Mouse (Mus musculus) CH12.LX (cell line): ENCODE results near the gene Slc44a5. TPM values are rescaled to one million over a fixed set of nuclear protein-coding genes. Genes with fewer than 3 reads are reported as not detected.
A peak's percentile ranks its signal among the peaks of the same experiment; 100 is the strongest.

ENCODE experiments used
- DNase-seq: peaks from one replicate; pipeline ENCODE4 v3.0.0-alpha.2; 2013; ENCODE audit errors: extremely low read depth
- H3K27ac ChIP-seq: 2 replicates; pipeline ENCODE4 v1.5.1; 2012; ENCODE audit warnings: low read depth, mild to moderate bottlenecking, control low read depth, moderate library complexity; ENCODE audit not compliant: insufficient read depth
- H3K27me3 ChIP-seq: replicated peaks from 2 replicates; pipeline ENCODE3; 2012; ENCODE audit warnings: inconsistent platforms
- H3K36me3 ChIP-seq, 2 experiments: replicated peaks in 1 of 2; 2 replicates each; pipeline versions ENCODE3 to v1.6.1; 2012; ENCODE audit warnings: inconsistent platforms in 1 of 2, low read length in 1 of 2, mild to moderate bottlenecking in 1 of 2, mixed read lengths in 1 of 2, moderate library complexity in 1 of 2; ENCODE audit not compliant: control insufficient read depth in 1 of 2, insufficient read depth in 1 of 2
- H3K4me1 ChIP-seq, 2 experiments: 2 replicates each; pipeline ENCODE4 v1.6.1; 2012; ENCODE audit warnings: inconsistent platforms in 1 of 2, moderate library complexity in 1 of 2; ENCODE audit not compliant: insufficient read depth in 2 of 2, control insufficient read depth in 1 of 2
- H3K4me2 ChIP-seq: 2 replicates; pipeline ENCODE4 v1.6.1; 2012; ENCODE audit warnings: low read depth, mild to moderate bottlenecking, control low read depth; ENCODE audit not compliant: poor library complexity, insufficient read depth, severe bottlenecking
- H3K4me3 ChIP-seq, 3 experiments: fragments of 150-350 bp in 1 of 3; sonication (generic) in 1 of 3; replicated peaks in 1 of 3; 2 replicates each; pipeline versions ENCODE3 to v1.5.1; 2011 to 2012; ENCODE audit warnings: low read depth in 2 of 3, low read length in 2 of 3, mild to moderate bottlenecking in 2 of 3, moderate library complexity in 2 of 3, control low read depth in 1 of 3, improper control_type of control experiment in 1 of 3, inconsistent platforms in 1 of 3, mixed read lengths in 1 of 3; ENCODE audit not compliant: poor library complexity in 1 of 3
- H3K79me2 ChIP-seq: replicated peaks from 2 replicates; pipeline ENCODE4 v1.6.1; 2012; ENCODE audit warnings: mild to moderate bottlenecking, moderate library complexity; ENCODE audit not compliant: control insufficient read depth, poor library complexity, insufficient read depth, severe bottlenecking; ENCODE audit errors: extremely low read depth
- H3K9ac ChIP-seq: 2 replicates; pipeline ENCODE4 v1.6.1; 2012; ENCODE audit warnings: low read depth, mild to moderate bottlenecking, control low read depth, moderate library complexity; ENCODE audit not compliant: insufficient read depth
- H3K9me3 ChIP-seq: replicated peaks from 2 replicates; pipeline ENCODE3; 2012; ENCODE audit warnings: low read length, inconsistent platforms, mixed read lengths
- CHD1 ChIP-seq: IDR thresholded peaks from 2 replicates; pipeline ENCODE4 v1.6.1; 2012; ENCODE audit warnings: low read depth, low read length, improper control_type of control experiment, inconsistent platforms
- CHD2 ChIP-seq: IDR thresholded peaks from 2 replicates; pipeline ENCODE4 v1.6.1; 2011; ENCODE audit warnings: low read length, improper control_type of control experiment
- CTCF ChIP-seq, 2 experiments: IDR thresholded peaks in 1 of 2; conservative IDR thresholded peaks in 1 of 2; 2 replicates each; pipeline ENCODE4 v1.5.1; 2011 to 2012; ENCODE audit warnings: low read depth in 2 of 2, low read length in 2 of 2, improper control_type of control experiment in 1 of 2, inconsistent platforms in 1 of 2, mild to moderate bottlenecking in 1 of 2, moderate library complexity in 1 of 2
- ELF1 ChIP-seq: IDR thresholded peaks from 2 replicates; pipeline ENCODE4 v1.6.1; 2014; ENCODE audit warnings: low read depth, mild to moderate bottlenecking, inconsistent platforms, low read length, improper control_type of control experiment
- EP300 ChIP-seq: IDR thresholded peaks from 2 replicates; pipeline ENCODE4 v1.6.1; 2011; ENCODE audit warnings: low read length, improper control_type of control experiment
- ETS1 ChIP-seq: conservative IDR thresholded peaks from 2 replicates; pipeline ENCODE4 v1.6.1; 2012; ENCODE audit warnings: low read depth, mild to moderate bottlenecking, inconsistent platforms, low read length, improper control_type of control experiment, moderate library complexity
- GABPA ChIP-seq: IDR thresholded peaks from 2 replicates; pipeline ENCODE4 v1.6.1; 2012; ENCODE audit warnings: low read depth, low read length, improper control_type of control experiment, inconsistent platforms; ENCODE audit not compliant: insufficient replicate concordance
- IRF4 ChIP-seq: IDR thresholded peaks from 2 replicates; pipeline ENCODE4 v1.6.1; 2014; ENCODE audit warnings: low read depth, mild to moderate bottlenecking, inconsistent platforms, low read length, improper control_type of control experiment
- JUN ChIP-seq: IDR thresholded peaks from 2 replicates; pipeline ENCODE4 v1.6.1; 2011; ENCODE audit warnings: low read depth, mild to moderate bottlenecking, low read length, improper control_type of control experiment, moderate library complexity; ENCODE audit not compliant: insufficient read depth
- JUND ChIP-seq: conservative IDR thresholded peaks from 2 replicates; pipeline ENCODE4 v1.6.1; 2011; ENCODE audit warnings: low read depth, low read length, improper control_type of control experiment
- MAFK ChIP-seq: IDR thresholded peaks from 2 replicates; pipeline ENCODE4 v1.6.1; 2011; ENCODE audit warnings: low read length, improper control_type of control experiment; ENCODE audit not compliant: insufficient replicate concordance
- MAZ ChIP-seq: IDR thresholded peaks from 2 replicates; pipeline ENCODE4 v1.6.1; 2012; ENCODE audit warnings: low read depth, mild to moderate bottlenecking, inconsistent platforms, low read length, improper control_type of control experiment, moderate library complexity
- MXI1 ChIP-seq: IDR thresholded peaks from 2 replicates; pipeline ENCODE4 v1.6.1; 2011; ENCODE audit warnings: mild to moderate bottlenecking, low read depth, low read length, improper control_type of control experiment
- NRF1 ChIP-seq: IDR thresholded peaks from 2 replicates; pipeline ENCODE4 v1.6.1; 2014; ENCODE audit warnings: low read depth, mild to moderate bottlenecking, inconsistent platforms, low read length, improper control_type of control experiment, moderate library complexity
- POLR2A ChIP-seq: IDR thresholded peaks from 2 replicates; pipeline ENCODE4 v1.6.1; 2011; ENCODE audit warnings: low read depth, mild to moderate bottlenecking, improper control_type of control experiment, low read length
- RAD21 ChIP-seq: IDR thresholded peaks from 2 replicates; pipeline ENCODE4 v1.6.1; 2011; ENCODE audit warnings: low read depth, mild to moderate bottlenecking, low read length, improper control_type of control experiment, moderate library complexity
- TBP ChIP-seq: conservative IDR thresholded peaks from 2 replicates; pipeline ENCODE4 v1.6.1; 2011; ENCODE audit warnings: low read depth, low read length, improper control_type of control experiment
- USF1 ChIP-seq: IDR thresholded peaks from 2 replicates; pipeline ENCODE4 v1.6.1; 2014; ENCODE audit warnings: low read depth, mild to moderate bottlenecking, inconsistent platforms, low read length, improper control_type of control experiment
- ZKSCAN1 ChIP-seq: IDR thresholded peaks from 2 replicates; pipeline ENCODE4 v1.6.1; 2012; ENCODE audit warnings: low read depth, inconsistent platforms, low read length, improper control_type of control experiment, borderline replicate concordance
- ZMIZ1 ChIP-seq: IDR thresholded peaks from 2 replicates; pipeline ENCODE4 v1.6.1; 2012; ENCODE audit warnings: low read depth, mild to moderate bottlenecking, inconsistent platforms, low read length, improper control_type of control experiment
- ZNF384 ChIP-seq: IDR thresholded peaks from 2 replicates; pipeline ENCODE4 v1.6.1; 2012; ENCODE audit warnings: low read depth, low read length, improper control_type of control experiment, inconsistent platforms
- dilution Hi-C: fragments of 300-500 bp; cut with MboI; formaldehyde crosslinking; loops from 2 replicates; pipeline ENCODE4 v1.14.3; 2020; ENCODE audit warnings: low sequenced_read_pairs; ENCODE audit not compliant: extremely low pct_unique_long_range_greater_than_20kb, extremely low pct_ligation_motif_present
- in situ Hi-C: fragments of 300-500 bp; cut with MboI; formaldehyde crosslinking; loops from 3 replicates; pipeline ENCODE4 v1.14.3; 2019; ENCODE audit warnings: low sequenced_read_pairs, low pct_ligation_motif_present, low pct_unique_long_range_greater_than_20kb, mixed read lengths
- polyA plus RNA-seq: library from polyadenylated mRNA; unstranded; fragments of >175 nt; gene quantifications from 2 replicates; pipeline ENCODE4 v1.2.1, GENCODE M21; 2012; ENCODE audit warnings: low read depth; ENCODE audit not compliant: insufficient read length
- total RNA-seq, 2 experiments: library from RNA; depleted of rRNA; stranded (reverse); fragments of 300-350 nt in 1 of 2; fragments of >200 nt in 1 of 2; gene quantifications; 2 replicates each; pipeline ENCODE4 v1.2.3; 2012 to 2014

The Slc44a5 gene
- total and polyA plus RNA-seq, 3 experiments, result not detected

DNA sequence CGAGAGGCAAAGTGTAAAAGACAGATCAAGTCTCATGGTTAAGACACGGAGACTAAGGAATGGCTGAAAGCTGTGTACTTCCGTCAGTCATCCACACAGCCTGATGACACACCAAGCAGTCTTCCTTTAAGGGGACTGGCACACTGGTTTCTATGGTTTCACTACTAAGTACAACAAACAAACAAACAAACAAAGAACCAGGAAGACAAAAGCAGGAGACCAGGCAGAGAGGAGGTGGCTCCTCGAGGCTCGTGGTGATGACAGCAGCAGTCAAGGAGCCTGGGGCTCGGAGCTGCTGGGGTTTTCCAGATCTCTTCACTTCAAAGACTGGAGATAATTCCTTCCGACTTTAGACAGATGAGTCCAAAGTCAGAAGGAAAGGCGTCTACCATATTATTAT is 33.2 kb upstream of the Slc44a5 start:
- Histone ChIP-seq H3K36me3 (peaks cover 42 to 69% of the 10 kb centered on the region in 2 experiments), H3K27me3 (no peaks in the 10 kb centered on the region), H3K9ac (no peak overlapping the region), H3K27ac (no peak overlapping the region), H3K4me2 (no peak overlapping the region), H3K4me1 (peaks cover 2 to 33% of the 10 kb centered on the region in 2 experiments; a peak in 2 of 4 replicates), H3K4me3 (no peak overlapping the region), H3K9me3 (no peaks in the 10 kb centered on the region), H3K79me2 (peaks cover 13% of the 10 kb centered on the region)
- no peak for TF ChIP-seq MAZ
- TF ChIP-seq USF1, result no peak
- TF ChIP-seq ZKSCAN1, result no peak
- TF ChIP-seq RAD21, result no peak
- TF ChIP-seq CTCF (conservative IDR thresholded peaks at IDR 0.05 in 1 of 2, IDR thresholded peaks at IDR 0.05 in 1 of 2; ENCODE audit: low read depth in 2 of 2, low read length in 2 of 2), result no peak
- no peak for TF ChIP-seq IRF4
- no peak for TF ChIP-seq GABPA
- no peak for TF ChIP-seq CHD1
- TF ChIP-seq ELF1, result no peak
- no peak for TF ChIP-seq TBP
- no peak for TF ChIP-seq JUN
- no peak for TF ChIP-seq ZMIZ1
- TF ChIP-seq MAFK, result no peak
- TF ChIP-seq MXI1, result no peak
- TF ChIP-seq NRF1, result no peak
- no peak for TF ChIP-seq EP300
- no peak for TF ChIP-seq CHD2
- no peak for TF ChIP-seq POLR2A
- no peak for TF ChIP-seq ZNF384
- no peak for TF ChIP-seq ETS1
- in situ Hi-C loops, result no loop called here
- no peak for DNase-seq
- dilution Hi-C loops, result no loop called here

DNA sequence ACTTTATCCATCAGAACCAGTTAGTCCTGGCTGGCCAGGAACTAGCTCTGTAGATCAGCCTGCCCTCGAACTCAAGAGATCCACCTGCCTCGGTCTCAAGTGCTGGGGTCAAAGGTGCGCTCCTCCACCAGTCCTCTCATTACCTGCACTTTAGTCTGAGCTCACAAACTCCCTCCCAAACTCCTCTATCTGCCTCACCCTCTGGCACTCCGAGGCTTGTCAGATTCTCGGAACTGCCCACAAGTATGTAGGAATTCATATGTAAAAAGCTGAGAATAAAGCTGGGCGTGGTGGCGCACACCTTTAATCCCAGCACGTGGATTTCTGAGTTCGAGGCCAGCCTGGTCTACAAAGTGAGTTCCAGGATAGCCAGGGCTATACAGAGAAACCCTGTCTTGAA is 32.8 kb upstream of the Slc44a5 start:
- in situ Hi-C loops, result no loop called here
- TF ChIP-seq ZMIZ1, result 0 out of 2 replicates have a peak, but pooled peaks have one; percentile 1
- no peak for TF ChIP-seq JUND
- Histone ChIP-seq H3K9me3 (no peaks in the 10 kb centered on the region), H3K9ac (no peak overlapping the region), H3K79me2 (peaks cover 13% of the 10 kb centered on the region), H3K27ac (no peak overlapping the region), H3K4me3 (no peak overlapping the region), H3K4me1 (peaks cover 2 to 38% of the 10 kb centered on the region in 2 experiments; a peak in 2 of 4 replicates), H3K27me3 (no peaks in the 10 kb centered on the region), H3K36me3 (peaks cover 38 to 64% of the 10 kb centered on the region in 2 experiments), H3K4me2 (no peak overlapping the region)
- no peak for DNase-seq
- dilution Hi-C loops, result no loop called here
